Mouse (Mus musculus) forebrain, embryonic 13.5 days (tissue): ENCODE data around the gene Vmn2r92. TPM values are rescaled to one million over a fixed set of nuclear protein-coding genes. Genes with fewer than 3 reads are reported as not detected.
"Not testable (repeated sequence)": the region's sequence is repeated elsewhere in the genome, so short reads cannot be mapped to it uniquely, and the experiment has no call there.

ENCODE experiments used
- ATAC-seq: fragments of 200-750 bp; cut with Nextera tagmentation; 2 replicates; pipeline ENCODE4 v1.8.0; 2017
- H3K27ac ChIP-seq: fragments of 300-500 bp; sonication (generic); 2 replicates; pipeline ENCODE4 v1.5.1; 2015; ENCODE audit warnings: inconsistent platforms, mild to moderate bottlenecking, moderate library complexity
- H3K27me3 ChIP-seq: fragments of 300-500 bp; sonication (generic); 2 replicates; pipeline ENCODE4 v1.6.1; 2015; ENCODE audit warnings: mild to moderate bottlenecking, inconsistent platforms
- H3K36me3 ChIP-seq: fragments of 300-500 bp; sonication (generic); 2 replicates; pipeline ENCODE4 v1.6.1; 2015; ENCODE audit warnings: mild to moderate bottlenecking, inconsistent platforms; ENCODE audit not compliant: poor library complexity, severe bottlenecking
- H3K4me1 ChIP-seq: fragments of 300-500 bp; sonication (generic); 2 replicates; pipeline ENCODE4 v1.6.1; 2015; ENCODE audit warnings: inconsistent platforms
- H3K4me2 ChIP-seq: fragments of 300-500 bp; sonication (generic); 2 replicates; pipeline ENCODE4 v1.6.1; 2015; ENCODE audit warnings: inconsistent platforms, mild to moderate bottlenecking, moderate library complexity
- H3K4me3 ChIP-seq: fragments of 300-500 bp; sonication (generic); 2 replicates; pipeline ENCODE4 v1.5.1; 2015; ENCODE audit warnings: mild to moderate bottlenecking, inconsistent platforms
- H3K9ac ChIP-seq: fragments of 300-500 bp; sonication (generic); 2 replicates; pipeline ENCODE4 v1.6.1; 2015; ENCODE audit warnings: mild to moderate bottlenecking, inconsistent platforms
- H3K9me3 ChIP-seq: fragments of 300-500 bp; sonication (generic); replicated peaks from 2 replicates; pipeline ENCODE4 v1.6.1; 2016; ENCODE audit warnings: inconsistent platforms
- WGBS: fragments of 180-500 bp; shearing (Covaris S2); methylation state at CpG from one replicate; pipeline ENCODE4 v1.1.7; 2015; 5-methylcytosine and 5-hydroxymethylcytosine counted together
- polyA plus RNA-seq: library from polyadenylated mRNA; unstranded; fragments of >200 nt; fragmentation: Nextera tagmentation; extraction: Ambion mirVana; gene quantifications from 2 replicates; pipeline ENCODE4 v1.2.1, GENCODE M21; 2015

Gene Vmn2r92
- not detected in 2 replicates for polyA plus RNA-seq

DNA sequence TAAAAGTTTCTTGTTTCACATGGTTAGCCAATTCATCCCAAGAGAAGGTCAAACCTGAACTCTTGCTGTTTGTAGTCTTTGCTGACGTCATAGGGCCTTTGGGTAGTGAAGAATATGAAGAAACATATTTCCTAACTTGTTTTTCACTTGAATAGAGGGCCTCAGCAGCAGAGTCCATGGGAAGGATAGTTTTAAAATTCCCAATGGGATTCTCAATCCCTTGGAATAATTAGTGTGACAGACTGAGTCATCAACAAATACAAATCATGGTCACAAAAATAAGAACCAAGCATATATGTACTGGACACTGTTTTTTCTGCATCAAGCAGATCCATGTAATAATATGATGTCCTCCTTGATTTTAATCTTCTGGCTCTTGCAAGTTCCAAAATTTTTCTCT is at the start of gene Vmn2r92:
Gene Vmn2r92 (plus strand): TSS at position 301 of the 400 bp plus-strand sequence.
- H3K27me3 ChIP-seq, H3K9me3 ChIP-seq, H3K36me3 ChIP-seq, H3K4me1 ChIP-seq, ATAC-seq, H3K4me2 ChIP-seq, H3K27ac ChIP-seq, H3K9ac ChIP-seq, H3K4me3 ChIP-seq: not testable (repeated sequence)
- WGBS = 69% methylated on average over 1 of the region's 1 CpGs

DNA sequence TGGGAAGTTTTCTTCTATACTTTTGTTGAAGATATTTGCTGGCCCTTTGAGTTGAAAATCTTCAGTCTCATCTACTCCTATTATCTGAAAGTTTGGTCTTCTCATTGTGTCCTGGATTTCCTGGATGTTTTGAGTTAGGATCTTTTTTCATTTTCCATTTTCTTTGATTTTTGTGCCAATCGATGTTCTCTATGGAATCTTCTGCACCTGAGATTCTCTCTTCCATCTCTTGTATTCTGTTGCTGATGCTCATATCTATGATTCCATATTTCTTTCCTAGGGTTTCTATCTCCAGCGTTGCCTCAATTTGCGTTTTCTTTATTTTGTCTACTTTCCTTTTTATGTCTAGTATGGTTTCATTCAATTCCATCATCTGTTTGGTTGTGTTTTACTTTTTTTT is 49.4 kb upstream of the Vmn2r92 start:
- 88% methylated on average over 3 of the region's 3 CpGs for WGBS

DNA sequence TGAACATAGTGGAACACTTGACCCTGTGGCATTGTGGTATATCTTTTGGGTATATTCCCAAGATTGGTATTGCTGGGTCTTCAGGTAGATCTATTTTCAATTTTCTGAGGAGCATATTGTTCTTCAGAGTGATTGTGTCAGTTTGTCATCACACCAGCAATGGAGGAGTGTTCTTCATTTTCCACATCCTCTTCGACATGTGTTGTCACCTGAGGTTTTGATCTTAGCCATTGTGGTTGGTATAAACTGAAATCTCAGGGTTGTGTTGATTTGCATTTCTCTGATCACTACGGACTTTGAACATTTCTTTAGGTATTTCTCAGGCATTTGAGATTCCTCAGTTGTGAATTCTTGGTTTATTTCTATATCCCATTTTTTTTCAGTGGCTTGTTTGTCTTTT is 9.5 kb downstream of the Vmn2r92 start:
- H3K4me1 ChIP-seq, H3K36me3 ChIP-seq, H3K27ac ChIP-seq, H3K4me3 ChIP-seq, ATAC-seq, H3K4me2 ChIP-seq, H3K9me3 ChIP-seq, H3K27me3 ChIP-seq, H3K9ac ChIP-seq: not testable (repeated sequence)
- 76% methylated on average over 2 of the region's 2 CpGs for WGBS

More for the DNA sequence above, 49.4 kb upstream of the Vmn2r92 start:
- not testable (repeated sequence) for ATAC-seq, H3K27me3 ChIP-seq, H3K27ac ChIP-seq, H3K4me3 ChIP-seq, H3K9me3 ChIP-seq, H3K4me1 ChIP-seq, H3K4me2 ChIP-seq, H3K9ac ChIP-seq, H3K36me3 ChIP-seq

DNA sequence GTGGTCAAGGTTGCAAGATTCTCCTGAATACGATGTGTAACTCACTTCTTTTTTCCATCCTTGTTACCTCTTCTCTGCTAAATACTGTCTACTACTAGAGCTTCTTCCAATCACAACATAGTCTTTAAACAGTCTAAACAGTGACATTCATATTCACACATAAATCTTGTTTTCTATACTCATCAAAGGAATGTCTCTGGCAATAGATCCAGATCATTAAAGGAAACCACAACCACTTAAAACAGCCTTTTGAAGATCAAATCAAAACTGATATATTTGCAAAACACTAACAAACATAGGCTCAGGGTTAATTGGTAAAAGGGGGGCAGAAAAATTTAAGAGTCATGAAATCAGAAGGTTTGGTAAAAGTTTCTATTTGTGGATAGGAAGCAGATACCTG is 38.0 kb downstream of the Vmn2r92 start:
- Histone ChIP-seq H3K36me3 (no peaks in the 10 kb centered on the region), H3K4me3 (no peak overlapping the region), H3K27me3 (no peaks in the 10 kb centered on the region), H3K27ac (no peak overlapping the region), H3K9ac (no peak overlapping the region), H3K4me1 (no peaks in the 10 kb centered on the region), H3K9me3 (peaks cover 8% of the 10 kb centered on the region; the same call in 1 of the 2 replicates), H3K4me2 (no peak overlapping the region)
- WGBS = 84% methylated on average over 1 of the region's 1 CpGs
- ATAC-seq = no peak

DNA sequence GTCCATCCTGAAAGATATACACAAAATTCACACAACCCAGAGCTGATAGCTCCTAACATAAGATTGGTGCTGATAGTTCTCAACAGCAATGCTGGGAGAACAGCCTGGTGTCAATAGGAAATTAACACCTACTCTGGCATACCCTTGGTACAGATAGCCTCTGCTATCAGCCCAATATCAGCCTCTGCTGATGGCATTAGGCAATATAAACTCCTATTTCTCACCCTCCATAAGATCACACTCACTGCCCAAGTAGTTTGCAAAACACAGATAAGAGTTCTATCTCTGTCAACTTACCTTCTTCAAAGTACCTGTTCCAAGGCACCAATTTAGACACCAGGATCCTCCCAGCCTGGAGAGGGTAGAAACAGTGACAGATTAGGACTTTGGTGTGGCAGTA is 69.6 kb downstream of the Vmn2r92 start:
- Histone ChIP-seq H3K9me3 (peaks cover 28% of the 10 kb centered on the region), H3K36me3 (no peaks in the 10 kb centered on the region), H3K27me3 (no peaks in the 10 kb centered on the region), H3K9ac (no peak overlapping the region), H3K4me2 (no peak overlapping the region), H3K4me1 (no peaks in the 10 kb centered on the region), H3K4me3 (no peak overlapping the region), H3K27ac (no peak overlapping the region)
- ATAC-seq = no peak

DNA sequence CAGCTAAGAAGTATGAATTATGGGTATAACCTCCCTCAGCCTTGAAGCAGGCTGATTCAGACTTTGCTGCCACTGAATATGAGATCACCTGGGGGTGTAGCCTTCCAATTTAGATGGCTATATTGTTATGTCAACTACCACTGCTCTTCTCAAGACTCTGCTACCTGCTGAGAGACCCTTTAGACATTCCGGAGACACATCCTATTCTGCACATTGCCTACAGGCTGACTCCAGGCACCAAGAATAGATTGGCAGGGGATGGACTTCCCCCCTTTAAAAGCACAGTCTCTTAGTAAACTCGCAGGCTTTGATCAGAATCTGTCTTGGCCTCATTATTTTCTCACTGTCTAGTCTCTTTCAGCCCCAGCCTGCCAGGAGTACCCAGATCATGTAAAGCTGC is 80.3 kb downstream of the Vmn2r92 start:
- Histone ChIP-seq H3K9me3 (peaks cover 23% of the 10 kb centered on the region), H3K4me3 (no peak overlapping the region), H3K27ac (no peak overlapping the region), H3K27me3 (no peaks in the 10 kb centered on the region), H3K4me2 (no peak overlapping the region), H3K4me1 (no peaks in the 10 kb centered on the region), H3K36me3 (no peaks in the 10 kb centered on the region), H3K9ac (no peak overlapping the region)
- WGBS = 74% methylated on average over 2 of the region's 2 CpGs
- no peak for ATAC-seq

DNA sequence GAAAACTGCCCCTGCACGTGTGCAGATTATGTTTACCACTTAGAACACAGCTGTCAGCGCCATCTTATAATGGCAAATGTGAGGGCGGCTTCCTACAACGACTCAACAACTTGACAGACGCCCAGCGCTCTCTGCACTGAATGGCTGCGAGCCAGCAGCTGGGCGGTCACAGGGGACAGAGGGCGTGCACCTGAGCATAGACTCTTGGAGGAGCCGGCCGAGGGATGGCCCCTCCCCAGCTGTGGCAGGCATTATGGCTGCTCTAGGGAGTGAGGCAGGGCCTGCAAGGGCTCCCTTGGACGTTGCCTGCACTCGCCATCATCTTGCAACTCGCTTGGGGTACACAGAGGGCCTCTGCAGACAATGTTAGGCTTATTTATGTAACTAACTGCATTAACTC is 85.2 kb downstream of the Vmn2r92 start:
- WGBS = 81% methylated on average over 13 of the region's 14 CpGs
- ATAC-seq = no peak

More for the DNA sequence above, 85.2 kb downstream of the Vmn2r92 start:
- H3K9ac ChIP-seq = no peak overlapping the region
- H3K27ac ChIP-seq = no peak overlapping the region
- H3K27me3 ChIP-seq = no peaks in the 10 kb centered on the region
- no peaks in the 10 kb centered on the region for H3K4me1 ChIP-seq
- no peak overlapping the region for H3K4me3 ChIP-seq
- H3K4me2 ChIP-seq = no peak overlapping the region
- no peaks in the 10 kb centered on the region for H3K36me3 ChIP-seq
- peaks cover 29% of the 10 kb centered on the region for H3K9me3 ChIP-seq

Other genes with a start within 250 kb of the Vmn2r92 start
- gene Fpr-rs4, start 130.2 kb upstream of the Vmn2r92 start, polyA plus RNA-seq = not detected in 2 replicates
- not detected in 2 replicates for gene Vmn2r124, start 102.5 kb upstream of the Vmn2r92 start, polyA plus RNA-seq
- gene Vmn2r91, start 66.9 kb upstream of the Vmn2r92 start, polyA plus RNA-seq = not detected in 2 replicates
- not detected in 2 replicates for gene Vmn2r94, start 125.9 kb downstream of the Vmn2r92 start, polyA plus RNA-seq
- gene Vmn2r93, start 146.2 kb downstream of the Vmn2r92 start, polyA plus RNA-seq = not detected in 2 replicates